ENCODE assay signal across 9 mouse cellular contexts in genomic region chr17:78203478-78203877, GRCm38 (mm10). TPM values are rescaled to one million over a fixed set of nuclear protein-coding genes. Genes with fewer than 3 reads are reported as not detected.
DNase-seq lines count a peak whose midpoint lies in the region; ATAC-seq and TF ChIP-seq lines count a peak whose summit lies in the region.
"Had no signal": no experiment of that assay in that cellular context is flagged by ENCODE, and none has a peak within 500 bp of the region (broad histone marks: within the 10 kb centered on the region; RNA-seq: fewer than 3 reads in every experiment).

No protein-coding gene starts in this region.

- H3K27me3 ChIP-seq in forebrain, embryonic 16.5 days (replicated peaks; ENCODE audit: control insufficient read depth, insufficient read depth, low read length), result no peaks in the 10 kb centered on the region

- H3K4me2 ChIP-seq in forebrain, embryonic 16.5 days (ENCODE audit: low read length), result peak overlapping the region; percentile 83

- no peaks in the 10 kb centered on the region for H3K36me3 ChIP-seq in forebrain, embryonic 16.5 days (ENCODE audit: control insufficient read depth, insufficient read depth)

- peak overlapping the region; percentile 29; the same call in 1 of the 2 replicates for H3K9ac ChIP-seq in forebrain, embryonic 16.5 days (replicated peaks; ENCODE audit: low read depth, low read length)

- peak; percentile 79 for TF ChIP-seq CTCF in layer of hippocampus, adult 2 months (conservative IDR thresholded peaks at IDR 0.05)

- peak; percentile 43 for DNase-seq in cerebellum, adult 9-10 months
- no peak for DNase-seq in cerebellum, adult 9-11 months
- DNase-seq in layer of hippocampus, adult 2 months (ENCODE audit: low spot score in 2 of 2), result no peak
- no peak for DNase-seq in layer of hippocampus, adult 9-10 months (ENCODE audit: low spot score)
- DNase-seq in naive thymus-derived CD4-positive, alpha-beta T cell, adult 2 months (ENCODE audit: low read depth), result peak; percentile 49
- no peak for DNase-seq in adrenal gland, adult 8-10 months
- DNase-seq in kidney, postnatal 14 days, result no peak

- peak overlapping the region; percentile 47; the same call in 1 of the 2 replicates for H3K4me3 ChIP-seq in layer of hippocampus, adult 2 months
- peak overlapping the region; percentile 73 for H3K4me3 ChIP-seq in forebrain, embryonic 16.5 days (replicated peaks; ENCODE audit: low read length)

- no peak overlapping the region for H3K27ac ChIP-seq in layer of hippocampus, adult 2 months
- no peak overlapping the region for H3K27ac ChIP-seq in forebrain, embryonic 16.5 days (ENCODE audit: low read length)

- peaks cover 38% of the 10 kb centered on the region for H3K4me1 ChIP-seq in forebrain, embryonic 16.5 days (replicated peaks; ENCODE audit: control insufficient read depth, insufficient read depth, low read length)

- WGBS in forebrain, embryonic 16.5 days, result 33% methylated on average over 5 of the region's 5 CpGs

- H3K9me3 ChIP-seq in forebrain, embryonic 16.5 days (ENCODE audit: control insufficient read depth, low read length), result no peaks in the 10 kb centered on the region

- no peak for ATAC-seq in forebrain, embryonic 16.5 days
- ATAC-seq: activated CD4-positive, CD25-positive, alpha-beta regulatory T cell, adult 4 months had no signal

RNA-seq across cellular contexts. Expression of gene Crim1, which starts 3.4 kb away (rescaled TPM):
- total RNA-seq in layer of hippocampus, adult 2 months (2021), result 100 to 1,000 TPM; 138 to 153 TPM
- polyA plus RNA-seq in forebrain, embryonic 16.5 days (2015; fragmentation: Nextera tagmentation; extraction: Ambion mirVana), result 7.8 and 9.9 TPM in 2 replicates
- total RNA-seq in adrenal gland, adult 8-10 months (2022), result 10 to 100 TPM; 36.6 to 49.5 (median 41.8) TPM

Comparison
In these comparisons a context has a peak if more than half of its experiments do, and no peak if none do; other contexts are left out.
1. DNase-seq: peak in cerebellum, adult 9-10 months (single experiment) and naive thymus-derived CD4-positive, alpha-beta T cell, adult 2 months (single experiment); none in cerebellum, adult 9-11 months (single experiment), layer of hippocampus, adult 2 months (0 of 2), layer of hippocampus, adult 9-10 months (single experiment), adrenal gland, adult 8-10 months (single experiment) and kidney, postnatal 14 days (single experiment).